Mouse (Mus musculus) intestine, postnatal 0 days (tissue): ENCODE measurements around the gene Prickle1. TPM values are rescaled to one million over a fixed set of nuclear protein-coding genes. Genes with fewer than 3 reads are reported as not detected.

Experiments used
- ATAC-seq: fragments of 200-750 bp; cut with Nextera tagmentation; 2 replicates; pipeline ENCODE4 v1.8.0; 2017; ENCODE audit warnings: mild to moderate bottlenecking, moderate TSS enrichment, moderate library complexity
- H3K27ac ChIP-seq: fragments of 300-500 bp; sonication (generic); 2 replicates; pipeline ENCODE4 v1.5.1; 2014; ENCODE audit warnings: mild to moderate bottlenecking, low read depth, low read length, moderate library complexity
- H3K27me3 ChIP-seq: fragments of 300-500 bp; sonication (generic); replicated peaks from 2 replicates; pipeline ENCODE4 v1.6.1; 2014; ENCODE audit warnings: low read length, mixed read lengths; ENCODE audit not compliant: control insufficient read depth, insufficient read depth
- H3K36me3 ChIP-seq: fragments of 300-500 bp; sonication (generic); 2 replicates; pipeline ENCODE4 v1.6.1; 2014; ENCODE audit warnings: mild to moderate bottlenecking, moderate library complexity; ENCODE audit not compliant: control insufficient read depth, insufficient read depth
- H3K4me1 ChIP-seq: fragments of 300-500 bp; sonication (generic); replicated peaks from 2 replicates; pipeline ENCODE4 v1.6.1; 2014; ENCODE audit warnings: antibody characterized with exemption, low read length, mixed read lengths; ENCODE audit not compliant: control insufficient read depth, insufficient read depth
- H3K4me2 ChIP-seq: fragments of 300-500 bp; sonication (generic); replicated peaks from 2 replicates; pipeline ENCODE4 v1.6.1; 2014; ENCODE audit warnings: low read depth, mild to moderate bottlenecking, moderate library complexity
- H3K4me3 ChIP-seq: fragments of 300-500 bp; sonication (generic); 2 replicates; pipeline ENCODE4 v1.5.1; 2014; ENCODE audit warnings: low read depth, low read length
- H3K9ac ChIP-seq: fragments of 300-500 bp; sonication (generic); 2 replicates; pipeline ENCODE4 v1.6.1; 2014; ENCODE audit warnings: mild to moderate bottlenecking, low read depth, low read length
- H3K9me3 ChIP-seq: fragments of 300-500 bp; sonication (generic); 2 replicates; pipeline ENCODE4 v1.6.1; 2016; ENCODE audit warnings: mixed run types; ENCODE audit not compliant: control insufficient read depth
- CTCF ChIP-seq: sonication (generic); IDR thresholded peaks from 2 replicates; pipeline ENCODE4 v1.5.1; 2016; ENCODE audit warnings: low read depth, mild to moderate bottlenecking, control low read depth, antibody characterized with exemption, moderate library complexity
- WGBS: fragments of 180-500 bp; shearing (Covaris S2); extraction: QIAGEN DNeasy Blood & Tissue Kit; methylation state at CpG from one replicate; pipeline ENCODE4 v1.1.7; 2014; 5-methylcytosine and 5-hydroxymethylcytosine counted together
- polyA plus RNA-seq: library from polyadenylated mRNA; unstranded; fragments of >200 nt; fragmentation: Nextera tagmentation; extraction: Ambion mirVana; gene quantifications from 2 replicates; pipeline ENCODE4 v1.2.1, GENCODE M21; 2015

Prickle1 gene
- polyA plus RNA-seq: 6.3 and 6.5 TPM in 2 replicates

DNA sequence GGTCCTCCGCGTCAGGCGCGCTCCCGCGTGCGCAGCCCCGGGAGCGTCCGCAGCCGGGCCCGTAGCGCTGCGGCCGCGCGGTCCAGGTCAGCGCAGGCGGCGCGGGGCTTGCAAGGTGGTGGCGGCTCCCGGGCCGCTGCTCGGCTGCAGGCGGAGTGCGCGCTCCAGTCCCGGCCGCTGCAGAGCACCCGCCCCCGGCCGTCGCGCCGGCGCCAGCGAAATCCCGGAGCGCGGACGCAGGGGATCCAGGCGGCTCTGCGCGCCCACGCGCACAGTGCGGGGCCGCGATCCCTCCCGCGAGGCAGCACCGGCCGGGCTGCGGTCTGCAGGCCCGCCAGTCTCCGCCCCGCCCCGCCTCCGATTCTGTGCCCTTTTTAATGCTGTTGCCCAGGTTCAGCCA lies at the start of gene Prickle1:
Gene Prickle1, minus strand, starts transcription at position 146 of the 400 bp plus-strand sequence.
- WGBS: under 1% methylated on average over 42 of the region's 60 CpGs
- Histone ChIP-seq H3K4me1 (0 out of 2 replicates have a peak, but pooled peaks cover 10% of the 10 kb centered on the region), H3K27ac (peak within 1 kb of the TSS; percentile 94), H3K9ac (peak within 1 kb of the TSS; percentile 94), H3K4me2 (peak within 1 kb of the TSS; percentile 92), H3K36me3 (no peaks in the 10 kb centered on the region), H3K9me3 (no peaks in the 10 kb centered on the region), H3K4me3 (peak within 1 kb of the TSS; percentile 89), H3K27me3 (no peaks in the 10 kb centered on the region)
- 0 out of 2 replicates have a peak, but pooled peaks have one; percentile 9 for TF ChIP-seq CTCF
- ATAC-seq: peak; percentile 90

DNA sequence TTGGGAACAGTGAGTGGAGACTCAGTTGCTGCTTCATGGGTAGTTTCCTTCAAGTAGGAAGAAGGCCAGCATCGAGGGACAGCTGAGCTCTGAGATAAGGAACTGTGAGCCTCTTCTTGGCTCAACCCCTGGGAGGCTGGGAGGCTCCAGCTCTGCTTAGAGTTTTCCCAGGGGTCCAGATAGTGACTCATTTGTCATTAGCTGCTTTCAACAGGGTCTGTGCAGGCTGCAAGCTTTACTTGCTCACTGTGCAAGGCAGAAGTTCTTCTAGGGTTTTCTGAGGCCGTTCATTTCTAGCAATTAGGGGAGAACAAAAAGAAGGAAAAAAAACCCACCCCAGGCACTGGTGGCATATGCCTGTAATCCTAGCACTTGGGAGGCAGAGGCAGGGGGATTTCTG lies 44.5 kb upstream of the Prickle1 start:
- no peak overlapping the region for H3K9ac ChIP-seq

DNA sequence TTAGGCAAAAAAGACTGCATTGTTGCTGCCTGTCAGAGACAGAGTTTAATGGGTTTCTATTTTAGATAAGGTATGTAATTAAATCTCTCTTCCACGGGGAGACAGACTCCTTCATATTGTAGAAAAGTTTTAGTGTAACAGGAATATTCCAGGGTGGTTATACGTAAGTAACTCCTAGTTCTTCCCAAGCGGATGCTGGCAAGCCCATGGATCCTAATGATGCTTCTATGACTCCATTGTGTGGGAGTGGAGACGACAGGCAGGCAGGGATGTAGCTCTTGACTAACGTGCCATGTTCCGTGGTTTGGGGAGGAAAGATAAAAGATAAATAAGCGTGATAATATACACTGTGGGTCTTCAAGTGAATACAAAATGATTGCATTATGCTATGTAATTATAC lies 41.3 kb upstream of the Prickle1 start:
- no peaks in the 10 kb centered on the region for H3K9me3 ChIP-seq
- H3K4me1 ChIP-seq: no peaks in the 10 kb centered on the region
- ATAC-seq: no peak
- H3K36me3 ChIP-seq: no peaks in the 10 kb centered on the region
- H3K27me3 ChIP-seq: no peaks in the 10 kb centered on the region
- no peak overlapping the region for H3K4me2 ChIP-seq
- 70% methylated on average over 7 of the region's 7 CpGs for WGBS
- H3K4me3 ChIP-seq: no peak overlapping the region
- no peak for TF ChIP-seq CTCF
- H3K9ac ChIP-seq: no peak overlapping the region
- H3K27ac ChIP-seq: no peak overlapping the region

More for the DNA sequence above, 44.5 kb upstream of the Prickle1 start:
- Histone ChIP-seq H3K4me3 (no peak overlapping the region), H3K4me2 (no peak overlapping the region), H3K27ac (no peak overlapping the region), H3K4me1 (no peaks in the 10 kb centered on the region), H3K36me3 (no peaks in the 10 kb centered on the region), H3K27me3 (no peaks in the 10 kb centered on the region), H3K9me3 (no peaks in the 10 kb centered on the region)
- ATAC-seq: no peak
- no peak for TF ChIP-seq CTCF
- WGBS: 57% methylated on average over 2 of the region's 2 CpGs

DNA sequence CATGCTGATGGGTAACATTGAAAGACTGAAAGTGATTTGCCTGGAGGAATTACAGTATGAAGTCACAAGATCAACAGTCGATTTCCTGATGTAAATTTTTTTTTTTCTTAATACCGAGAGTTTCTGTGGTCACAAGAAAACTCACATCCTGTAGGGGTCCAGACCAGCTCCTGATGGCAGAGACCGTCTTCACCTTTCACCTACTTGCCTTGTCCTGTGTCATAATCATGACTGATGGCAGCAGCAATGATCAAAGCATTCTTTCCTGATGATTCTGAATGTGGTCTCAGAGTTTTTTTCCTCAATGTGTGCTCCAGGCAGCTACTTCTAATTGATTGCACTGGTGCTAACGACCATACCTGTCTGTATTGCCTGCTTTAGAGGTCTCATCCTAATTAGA lies 39.9 kb upstream of the Prickle1 start:
- no peak for ATAC-seq
- no peaks in the 10 kb centered on the region for H3K27me3 ChIP-seq
- WGBS: 51% methylated on average over 4 of the region's 4 CpGs
- no peak for TF ChIP-seq CTCF
- no peak overlapping the region for H3K4me2 ChIP-seq
- no peak overlapping the region for H3K27ac ChIP-seq
- no peak overlapping the region for H3K9ac ChIP-seq
- no peaks in the 10 kb centered on the region for H3K4me1 ChIP-seq
- no peaks in the 10 kb centered on the region for H3K36me3 ChIP-seq
- H3K9me3 ChIP-seq: no peaks in the 10 kb centered on the region
- no peak overlapping the region for H3K4me3 ChIP-seq

DNA sequence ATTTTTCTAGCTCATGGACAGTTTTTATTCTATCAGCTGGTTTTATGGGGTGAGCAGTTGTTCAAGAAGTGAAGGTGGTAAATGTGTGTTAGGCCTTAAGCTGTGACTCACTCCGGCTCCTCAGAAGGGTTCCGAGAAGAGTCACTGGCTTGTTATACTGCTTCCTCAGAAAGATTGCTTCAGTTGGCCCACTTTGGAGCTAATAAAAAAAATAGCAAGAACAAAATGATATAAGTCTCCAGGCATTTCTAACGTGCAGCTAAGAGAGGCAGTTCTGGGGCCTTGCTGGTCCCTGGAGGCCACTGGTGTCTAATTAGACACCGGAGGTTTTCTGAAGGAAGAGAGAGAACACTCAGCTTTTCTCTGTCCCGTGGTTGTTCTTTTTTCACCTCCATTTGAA lies 38.8 kb upstream of the Prickle1 start:
- 77% methylated on average over 5 of the region's 5 CpGs for WGBS
- no peak overlapping the region for H3K4me3 ChIP-seq
- ATAC-seq: no peak
- no peaks in the 10 kb centered on the region for H3K36me3 ChIP-seq
- H3K27me3 ChIP-seq: no peaks in the 10 kb centered on the region
- no peaks in the 10 kb centered on the region for H3K9me3 ChIP-seq
- H3K9ac ChIP-seq: no peak overlapping the region
- no peaks in the 10 kb centered on the region for H3K4me1 ChIP-seq
- H3K4me2 ChIP-seq: no peak overlapping the region
- no peak overlapping the region for H3K27ac ChIP-seq
- no peak for TF ChIP-seq CTCF

DNA sequence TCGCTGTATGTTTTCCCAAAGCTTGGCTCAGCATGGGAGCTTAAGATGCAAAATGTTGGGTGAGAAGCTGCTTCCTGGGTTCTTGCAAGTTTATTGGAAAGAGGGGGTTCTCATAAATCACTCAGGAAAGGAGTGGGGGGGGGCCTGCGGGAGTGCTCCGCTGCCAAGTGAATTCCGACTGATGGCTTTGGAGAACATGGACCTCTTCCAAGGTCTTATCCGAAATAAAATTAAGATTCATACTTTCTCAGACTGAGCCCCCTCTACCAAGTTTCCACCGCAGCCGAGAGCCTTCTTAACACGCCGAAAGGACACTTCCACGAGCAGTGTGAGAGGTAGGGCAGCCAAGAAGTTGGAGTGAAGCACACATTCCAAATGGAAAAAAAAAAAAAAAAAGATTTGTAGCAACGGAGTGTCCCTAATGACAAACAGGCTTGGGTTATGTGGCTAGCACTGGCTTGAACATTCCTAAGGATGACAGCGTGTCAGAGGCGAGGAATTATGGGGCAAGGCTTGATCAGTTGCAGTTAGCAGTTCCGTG lies 34.4 kb upstream of the Prickle1 start:
- Histone ChIP-seq H3K4me3 (no peak overlapping the region), H3K9ac (no peak overlapping the region), H3K9me3 (no peaks in the 10 kb centered on the region), H3K36me3 (no peaks in the 10 kb centered on the region), H3K4me1 (0 out of 2 replicates have a peak, but pooled peaks cover 5% of the 10 kb centered on the region), H3K4me2 (no peak overlapping the region), H3K27ac (no peak overlapping the region), H3K27me3 (no peaks in the 10 kb centered on the region)
- TF ChIP-seq CTCF: no peak
- WGBS: 64% methylated on average over 14 of the region's 14 CpGs
- no peak for ATAC-seq
